Mouse (Mus musculus): ENCODE results near the gene Krcc1. TPM values are rescaled to one million over a fixed set of nuclear protein-coding genes. Genes with fewer than 3 reads are reported as not detected.
A peak's percentile ranks its signal among the peaks of the same experiment; 100 is the strongest.

The Krcc1 gene
- 28.5 and 28.8 TPM in 2 replicates for polyA plus RNA-seq (2016; fragmentation: Nextera tagmentation; extraction: Ambion mirVana)

- Histone ChIP-seq H3K27ac (replicated peaks) (peak within 1 kb of the TSS; percentile 95), H3K4me3 (peak within 1 kb of the TSS; percentile 56), H3K4me1 (peaks cover 15% of the 10 kb centered on the region), H3K36me3 (no peaks in the 10 kb centered on the region), H3K4me2 (replicated peaks) (peak within 1 kb of the TSS; percentile 60), H3K9ac (replicated peaks) (peak within 1 kb of the TSS; percentile 77), H3K9me3 (no peaks in the 10 kb centered on the region), H3K27me3 (no peaks in the 10 kb centered on the region)
- ATAC-seq (ENCODE audit: low FRiP score, low read depth), result peak; percentile 94
- under 1% methylated on average over 66 of the region's 84 CpGs for WGBS
Observed at GRCm38 (mm10) chr6:71271389-71272315, at the start of gene Krcc1. TSS of gene Krcc1 (plus strand) at chr6:71271677.

GRCm38 (mm10) chr6:71224184-71224943 lies 47.1 kb upstream of the Krcc1 start:
- Histone ChIP-seq H3K9ac (replicated peaks) (no peak overlapping the region), H3K4me3 (no peak overlapping the region), H3K27me3 (no peaks in the 10 kb centered on the region), H3K27ac (replicated peaks) (no peak overlapping the region), H3K9me3 (no peaks in the 10 kb centered on the region), H3K4me2 (replicated peaks) (no peak overlapping the region), H3K4me1 (peaks cover 15% of the 10 kb centered on the region), H3K36me3 (no peaks in the 10 kb centered on the region)
- WGBS, result 82% methylated on average over 3 of the region's 3 CpGs
- no peak for ATAC-seq (ENCODE audit: low FRiP score, low read depth)

GRCm38 (mm10) chr6:71226544-71226943 lies 44.9 kb upstream of the Krcc1 start:
- ATAC-seq (ENCODE audit: low FRiP score, low read depth), result no peak
- Histone ChIP-seq H3K4me1 (peaks cover 15% of the 10 kb centered on the region), H3K9me3 (no peaks in the 10 kb centered on the region), H3K27me3 (no peaks in the 10 kb centered on the region), H3K9ac (replicated peaks) (no peak overlapping the region), H3K4me2 (replicated peaks) (no peak overlapping the region), H3K27ac (replicated peaks) (no peak overlapping the region), H3K4me3 (no peak overlapping the region), H3K36me3 (no peaks in the 10 kb centered on the region)
- 16% methylated on average over 6 of the region's 6 CpGs for WGBS

GRCm38 (mm10) chr6:71227157-71227770 lies 44.2 kb upstream of the Krcc1 start:
- Histone ChIP-seq H3K4me1 (peaks cover 15% of the 10 kb centered on the region), H3K9ac (replicated peaks) (no peak overlapping the region), H3K4me3 (no peak overlapping the region), H3K36me3 (no peaks in the 10 kb centered on the region), H3K9me3 (no peaks in the 10 kb centered on the region), H3K4me2 (replicated peaks) (peak overlapping the region; percentile 15; the same call in 1 of the 2 replicates), H3K27ac (replicated peaks) (peak overlapping the region; percentile 35; the same call in 1 of the 2 replicates), H3K27me3 (no peaks in the 10 kb centered on the region)
- WGBS, result 5% methylated on average over 7 of the region's 7 CpGs
- ATAC-seq (ENCODE audit: low FRiP score, low read depth), result no peak; the same call in 1 of the 2 replicates

- no peak overlapping the region for H3K4me3 ChIP-seq
- 86% methylated on average over 13 of the region's 13 CpGs for WGBS
Observed at GRCm38 (mm10) chr6:71235121-71235520, 36.4 kb upstream of the Krcc1 start.

GRCm38 (mm10) chr6:71235944-71236343 lies 35.5 kb upstream of the Krcc1 start:
- no peak for ATAC-seq (ENCODE audit: low FRiP score, low read depth)
- no peaks in the 10 kb centered on the region for H3K4me1 ChIP-seq
- no peaks in the 10 kb centered on the region for H3K27me3 ChIP-seq
- no peak overlapping the region for H3K4me2 ChIP-seq (replicated peaks)
- no peak overlapping the region for H3K4me3 ChIP-seq
- WGBS, result 71% methylated on average over 3 of the region's 3 CpGs
- no peak overlapping the region for H3K27ac ChIP-seq (replicated peaks)
- H3K9ac ChIP-seq (replicated peaks), result no peak overlapping the region
- H3K36me3 ChIP-seq, result no peaks in the 10 kb centered on the region
- H3K9me3 ChIP-seq, result no peaks in the 10 kb centered on the region

More at GRCm38 (mm10) chr6:71235121-71235520, 36.4 kb upstream of the Krcc1 start:
- Histone ChIP-seq H3K4me2 (replicated peaks) (no peak overlapping the region), H3K9me3 (no peaks in the 10 kb centered on the region), H3K27me3 (no peaks in the 10 kb centered on the region), H3K4me1 (no peaks in the 10 kb centered on the region), H3K27ac (replicated peaks) (no peak overlapping the region), H3K9ac (replicated peaks) (no peak overlapping the region), H3K36me3 (no peaks in the 10 kb centered on the region)
- ATAC-seq (ENCODE audit: low FRiP score, low read depth), result no peak

- no peak overlapping the region for H3K4me3 ChIP-seq
- H3K36me3 ChIP-seq, result no peaks in the 10 kb centered on the region
- WGBS, result 85% methylated on average over 6 of the region's 6 CpGs
- no peak overlapping the region for H3K4me2 ChIP-seq (replicated peaks)
- ATAC-seq (ENCODE audit: low FRiP score, low read depth), result no peak
- H3K9ac ChIP-seq (replicated peaks), result no peak overlapping the region
- H3K9me3 ChIP-seq, result no peaks in the 10 kb centered on the region
- no peaks in the 10 kb centered on the region for H3K4me1 ChIP-seq
- no peaks in the 10 kb centered on the region for H3K27me3 ChIP-seq
- H3K27ac ChIP-seq (replicated peaks), result no peak overlapping the region
Observed at GRCm38 (mm10) chr6:71236506-71236905, 35.0 kb upstream of the Krcc1 start.

- Histone ChIP-seq H3K27ac (replicated peaks) (no peak overlapping the region), H3K9me3 (no peaks in the 10 kb centered on the region), H3K9ac (replicated peaks) (no peak overlapping the region), H3K4me1 (no peaks in the 10 kb centered on the region), H3K36me3 (no peaks in the 10 kb centered on the region), H3K4me3 (no peak overlapping the region), H3K4me2 (replicated peaks) (no peak overlapping the region), H3K27me3 (no peaks in the 10 kb centered on the region)
- no peak for ATAC-seq (ENCODE audit: low FRiP score, low read depth)
- 88% methylated on average over 6 of the region's 6 CpGs for WGBS
Observed at GRCm38 (mm10) chr6:71237031-71237431, 34.4 kb upstream of the Krcc1 start.

GRCm38 (mm10) chr6:71239069-71239750 lies 32.3 kb upstream of the Krcc1 start:
- H3K27me3 ChIP-seq, result no peaks in the 10 kb centered on the region
- no peak overlapping the region for H3K27ac ChIP-seq (replicated peaks)
- H3K4me1 ChIP-seq, result no peaks in the 10 kb centered on the region
- no peak overlapping the region for H3K4me3 ChIP-seq
- WGBS, result 93% methylated on average over 26 of the region's 26 CpGs
- H3K9me3 ChIP-seq, result no peaks in the 10 kb centered on the region
- ATAC-seq (ENCODE audit: low FRiP score, low read depth), result no peak
- H3K9ac ChIP-seq (replicated peaks), result no peak overlapping the region
- H3K36me3 ChIP-seq, result no peaks in the 10 kb centered on the region
- H3K4me2 ChIP-seq (replicated peaks), result no peak overlapping the region

- Histone ChIP-seq H3K27me3 (no peaks in the 10 kb centered on the region), H3K9me3 (no peaks in the 10 kb centered on the region), H3K27ac (replicated peaks) (no peak overlapping the region), H3K9ac (replicated peaks) (no peak overlapping the region), H3K4me2 (replicated peaks) (no peak overlapping the region), H3K4me1 (no peaks in the 10 kb centered on the region), H3K36me3 (no peaks in the 10 kb centered on the region), H3K4me3 (no peak overlapping the region)
- no peak for ATAC-seq (ENCODE audit: low FRiP score, low read depth)
- 91% methylated on average over 7 of the region's 7 CpGs for WGBS
Observed at GRCm38 (mm10) chr6:71240831-71241230, 30.6 kb upstream of the Krcc1 start.

- H3K4me2 ChIP-seq (replicated peaks), result no peak overlapping the region
- 93% methylated on average over 1 of the region's 1 CpGs for WGBS
- no peaks in the 10 kb centered on the region for H3K9me3 ChIP-seq
- H3K4me1 ChIP-seq, result no peaks in the 10 kb centered on the region
- H3K36me3 ChIP-seq, result no peaks in the 10 kb centered on the region
- no peak overlapping the region for H3K27ac ChIP-seq (replicated peaks)
- ATAC-seq (ENCODE audit: low FRiP score, low read depth), result no peak
- H3K27me3 ChIP-seq, result no peaks in the 10 kb centered on the region
- no peak overlapping the region for H3K9ac ChIP-seq (replicated peaks)
- H3K4me3 ChIP-seq, result no peak overlapping the region
Observed at GRCm38 (mm10) chr6:71242811-71243210, 28.7 kb upstream of the Krcc1 start.

Measured in midbrain, embryonic 12.5 days (tissue).